Mouse (Mus musculus) ES-E14 (cell line): Measurements from ENCODE around the gene Rad54l.

Source experiments
- CHD2 ChIP-seq: IDR thresholded peaks from 2 replicates; pipeline ENCODE4 v1.6.1; 2014; ENCODE audit warnings: mild to moderate bottlenecking, low read depth, low read length, inconsistent platforms
- MAFK ChIP-seq: IDR thresholded peaks from 2 replicates; pipeline ENCODE4 v1.6.1; 2014; ENCODE audit warnings: mild to moderate bottlenecking, low read depth, low read length, inconsistent platforms; ENCODE audit not compliant: insufficient read depth
- ZNF384 ChIP-seq: IDR thresholded peaks from 2 replicates; pipeline ENCODE4 v1.6.1; 2012; ENCODE audit warnings: low read depth, low read length, inconsistent platforms

GRCm38 (mm10) chr4:116143317-116143811, 19.9 kb upstream of the Rad54l start:
- TF ChIP-seq MAFK: no peak
- TF ChIP-seq CHD2: no peak
- TF ChIP-seq ZNF384: no peak
